Mouse (Mus musculus) midbrain, embryonic 16.5 days (tissue): ENCODE measurements around the gene Acp1. TPM values are rescaled to one million over a fixed set of nuclear protein-coding genes. Genes with fewer than 3 reads are reported as not detected.

Experiments used
- ATAC-seq: fragments of 200-750 bp; cut with Nextera tagmentation; 2 replicates; pipeline ENCODE4 v1.8.0; 2017; ENCODE audit warnings: moderate TSS enrichment
- H3K27ac ChIP-seq: fragments of 300-500 bp; sonication (generic); 2 replicates; pipeline ENCODE4 v1.5.1; 2014; ENCODE audit warnings: mild to moderate bottlenecking, low read length, mixed read lengths
- H3K27me3 ChIP-seq: fragments of 300-500 bp; sonication (generic); 2 replicates; pipeline ENCODE4 v1.6.1; 2014; ENCODE audit warnings: low read depth, low read length, mixed read lengths; ENCODE audit not compliant: control insufficient read depth, insufficient read depth
- H3K36me3 ChIP-seq: fragments of 300-500 bp; sonication (generic); 2 replicates; pipeline ENCODE4 v1.6.1; 2014; ENCODE audit warnings: mild to moderate bottlenecking, low read length, moderate library complexity, mixed read lengths; ENCODE audit not compliant: control insufficient read depth, insufficient read depth
- H3K4me1 ChIP-seq: fragments of 300-500 bp; sonication (generic); 2 replicates; pipeline ENCODE4 v1.6.1; 2014; ENCODE audit warnings: mild to moderate bottlenecking, low read length, mixed read lengths; ENCODE audit not compliant: control insufficient read depth, insufficient read depth
- H3K4me2 ChIP-seq: fragments of 300-500 bp; sonication (generic); 2 replicates; pipeline ENCODE4 v1.6.1; 2014; ENCODE audit warnings: mild to moderate bottlenecking, low read length, mixed read lengths
- H3K4me3 ChIP-seq: fragments of 300-500 bp; sonication (generic); 2 replicates; pipeline ENCODE4 v1.5.1; 2014; ENCODE audit warnings: low read depth, mild to moderate bottlenecking, low read length, moderate library complexity, mixed read lengths
- H3K9ac ChIP-seq: fragments of 300-500 bp; sonication (generic); 2 replicates; pipeline ENCODE4 v1.6.1; 2014; ENCODE audit warnings: low read depth, low read length, mixed read lengths
- H3K9me3 ChIP-seq: fragments of 300-500 bp; sonication (generic); replicated peaks from 2 replicates; pipeline ENCODE4 v1.6.1; 2014; ENCODE audit warnings: mild to moderate bottlenecking, low read length, mixed read lengths; ENCODE audit not compliant: control insufficient read depth, poor library complexity, severe bottlenecking
- WGBS: fragments of 180-500 bp; shearing (Covaris S2); extraction: QIAGEN DNeasy Blood & Tissue Kit; methylation state at CpG from one replicate; pipeline ENCODE4 v1.1.7; 2014; 5-methylcytosine and 5-hydroxymethylcytosine counted together
- polyA plus RNA-seq: library from polyadenylated mRNA; unstranded; fragments of >200 nt; fragmentation: Nextera tagmentation; extraction: Ambion mirVana; gene quantifications from 2 replicates; pipeline ENCODE4 v1.2.1, GENCODE M21; 2015

Acp1 gene
- polyA plus RNA-seq, 1 experiment from 2014 or later, result 99.7 TPM

GRCm38 (mm10) chr12:30850902-30851301, 60.5 kb downstream of the Acp1 start:
- 0 out of 2 replicates have a peak, but pooled peaks cover 4% of the 10 kb centered on the region for H3K27me3 ChIP-seq
- H3K9ac ChIP-seq, result no peak overlapping the region
- 0 out of 2 replicates have a peak, but pooled peaks have one; percentile 56 for ATAC-seq
- no peaks in the 10 kb centered on the region for H3K9me3 ChIP-seq
- H3K4me3 ChIP-seq, result no peak overlapping the region
- H3K4me1 ChIP-seq, result peaks cover 4% of the 10 kb centered on the region; the same call in 1 of the 2 replicates
- H3K4me2 ChIP-seq, result no peak overlapping the region
- no peaks in the 10 kb centered on the region for H3K36me3 ChIP-seq
- WGBS, result 18% methylated on average over 2 of the region's 2 CpGs
- no peak overlapping the region for H3K27ac ChIP-seq

- H3K4me3 ChIP-seq, result no peak overlapping the region
- 0 out of 2 replicates have a peak, but pooled peaks cover 4% of the 10 kb centered on the region for H3K27me3 ChIP-seq
- no peaks in the 10 kb centered on the region for H3K9me3 ChIP-seq
- H3K4me1 ChIP-seq, result peaks cover 4% of the 10 kb centered on the region; the same call in 1 of the 2 replicates
- ATAC-seq, result no peak
- no peak overlapping the region for H3K9ac ChIP-seq
- 87% methylated on average over 1 of the region's 1 CpGs for WGBS
- H3K36me3 ChIP-seq, result no peaks in the 10 kb centered on the region
- H3K27ac ChIP-seq, result no peak overlapping the region
- H3K4me2 ChIP-seq, result no peak overlapping the region
These were observed 62.9 kb downstream of the Acp1 start for GRCm38 (mm10) chr12:30848521-30848920.

Other genes with a start within 250 kb of the Acp1 start
- gene Alkal2, start 27.3 kb downstream of the Acp1 start, polyA plus RNA-seq, result 0.20 and 0.51 TPM in 2 replicates
- gene Sh3yl1, start 79 bp upstream of the Acp1 start, polyA plus RNA-seq, result 59.7 and 65.8 TPM in 2 replicates
- not detected in 2 replicates for gene Fam110c, start 162.3 kb upstream of the Acp1 start, polyA plus RNA-seq